Mouse (Mus musculus): ENCODE data around the gene Galnt10. TPM values are rescaled to one million over a fixed set of nuclear protein-coding genes. Genes with fewer than 3 reads are reported as not detected.
A peak's percentile ranks its signal among the peaks of the same experiment; 100 is the strongest.

Gene Galnt10
- polyA plus RNA-seq, 1 experiment = 27.2 TPM

GRCm38 (mm10) chr11:57677261-57677660, 32.0 kb downstream of the Galnt10 start:
- no peak for TF ChIP-seq TCF12 (IDR thresholded peaks at IDR 0.05; ENCODE audit: insufficient read depth, poor library complexity, severe bottlenecking)
- TF ChIP-seq SRF (IDR thresholded peaks at IDR 0.05; ENCODE audit: control insufficient read depth, insufficient read length, low read depth) = no peak
- no peak for TF ChIP-seq MYOG (IDR thresholded peaks at IDR 0.05; ENCODE audit: control insufficient read depth in 1 of 3, insufficient read depth in 1 of 3, insufficient read length in 2 of 3, low read depth in 2 of 3)
- TF ChIP-seq REST (IDR thresholded peaks at IDR 0.05; ENCODE audit: insufficient read depth, insufficient read length) = no peak
- TF ChIP-seq TCF3 (IDR thresholded peaks at IDR 0.05; ENCODE audit: insufficient read length, low read depth) = no peak
- TF ChIP-seq E2F4 (IDR thresholded peaks at IDR 0.05; ENCODE audit: insufficient read depth) = no peak
- TF ChIP-seq POLR2AphosphoS2 (IDR thresholded peaks at IDR 0.05; ENCODE audit: insufficient read length, low read depth) = no peak
- TF ChIP-seq MYOD1 (IDR thresholded peaks at IDR 0.05; ENCODE audit: control insufficient read depth in 1 of 3, insufficient read length in 2 of 3, low read depth in 2 of 3) = no peak
- TF ChIP-seq USF1 (IDR thresholded peaks at IDR 0.05; ENCODE audit: low read depth) = no peak
- TF ChIP-seq CEBPB (IDR thresholded peaks at IDR 0.05; ENCODE audit: insufficient read depth, poor library complexity, severe bottlenecking) = no peak
- no peak for TF ChIP-seq POLR2A (IDR thresholded peaks at IDR 0.05; ENCODE audit: insufficient read length, low read depth)
- TF ChIP-seq MAX (IDR thresholded peaks at IDR 0.05; ENCODE audit: low read depth) = no peak
- no peaks in the 10 kb centered on the region for H3K36me3 ChIP-seq (ENCODE audit: control insufficient read depth, insufficient read depth)
- H3K4me3 ChIP-seq = no peak overlapping the region
- no peaks in the 10 kb centered on the region for H3K79me2 ChIP-seq (ENCODE audit: control insufficient read depth, insufficient read depth)
- no peak overlapping the region for H3K4me2 ChIP-seq (ENCODE audit: low read depth)
- H3K27me3 ChIP-seq (ENCODE audit: control insufficient read depth, insufficient read depth, insufficient read length) = no peaks in the 10 kb centered on the region
- H3ac ChIP-seq (ENCODE audit: control insufficient read depth, insufficient read length) = no peak overlapping the region

GRCm38 (mm10) chr11:57682589-57682988, 37.3 kb downstream of the Galnt10 start:
- Histone ChIP-seq H3K79me2 (ENCODE audit: control insufficient read depth, insufficient read depth) (no peaks in the 10 kb centered on the region), H3ac (ENCODE audit: control insufficient read depth, insufficient read length) (no peak overlapping the region), H3K36me3 (ENCODE audit: control insufficient read depth, insufficient read depth) (no peaks in the 10 kb centered on the region), H3K4me2 (ENCODE audit: low read depth) (peak overlapping the region; percentile 82), H3K4me3 (no peak overlapping the region), H3K27me3 (ENCODE audit: control insufficient read depth, insufficient read depth, insufficient read length) (no peaks in the 10 kb centered on the region)
- no peak for TF ChIP-seq REST (IDR thresholded peaks at IDR 0.05; ENCODE audit: insufficient read depth, insufficient read length)
- no peak for TF ChIP-seq MYOD1 (IDR thresholded peaks at IDR 0.05; ENCODE audit: control insufficient read depth in 1 of 3, insufficient read length in 2 of 3, low read depth in 2 of 3)
- TF ChIP-seq POLR2AphosphoS2 (IDR thresholded peaks at IDR 0.05; ENCODE audit: insufficient read length, low read depth) = no peak
- TF ChIP-seq SRF (IDR thresholded peaks at IDR 0.05; ENCODE audit: control insufficient read depth, insufficient read length, low read depth) = no peak
- no peak for TF ChIP-seq TCF3 (IDR thresholded peaks at IDR 0.05; ENCODE audit: insufficient read length, low read depth)
- TF ChIP-seq TCF12 (IDR thresholded peaks at IDR 0.05; ENCODE audit: insufficient read depth, poor library complexity, severe bottlenecking) = no peak
- TF ChIP-seq POLR2A (IDR thresholded peaks at IDR 0.05; ENCODE audit: insufficient read length, low read depth) = no peak
- no peak for TF ChIP-seq USF1 (IDR thresholded peaks at IDR 0.05; ENCODE audit: low read depth)

- no peak overlapping the region for H3K4me3 ChIP-seq
These were observed 37.9 kb downstream of the Galnt10 start for GRCm38 (mm10) chr11:57683125-57683524.

DNA sequence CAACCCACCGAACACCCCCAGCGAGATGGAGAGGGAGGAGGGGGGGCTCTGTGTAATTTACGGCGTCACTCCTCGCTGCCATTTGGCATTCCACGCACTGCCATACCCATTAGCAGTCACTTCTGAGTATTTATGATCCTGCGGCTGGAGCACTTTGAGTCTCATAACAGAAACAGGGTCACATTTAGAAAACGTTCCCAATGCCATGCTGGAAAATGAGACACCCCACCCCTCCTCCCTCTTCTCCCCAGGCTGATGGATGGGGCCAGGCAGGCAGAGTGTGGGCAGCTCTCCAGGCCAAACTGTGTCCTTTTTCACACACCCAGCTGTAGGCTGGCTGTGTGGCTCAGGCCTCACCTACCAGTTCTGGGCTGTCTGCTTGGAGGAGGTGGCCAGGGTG, 38.7 kb downstream of the Galnt10 start:
- no peak overlapping the region for H3K4me3 ChIP-seq
- no peaks in the 10 kb centered on the region for H3K36me3 ChIP-seq (ENCODE audit: control insufficient read depth, insufficient read depth)
- peak overlapping the region; percentile 82 for H3K4me2 ChIP-seq (ENCODE audit: low read depth)
- H3K27me3 ChIP-seq (ENCODE audit: control insufficient read depth, insufficient read depth, insufficient read length) = no peaks in the 10 kb centered on the region
- peak in 1 of 3 experiments; percentile 44 for TF ChIP-seq MYOD1 (IDR thresholded peaks at IDR 0.05; ENCODE audit: control insufficient read depth in 1 of 3, insufficient read length in 2 of 3, low read depth in 2 of 3)
- TF ChIP-seq POLR2AphosphoS2 (IDR thresholded peaks at IDR 0.05; ENCODE audit: insufficient read length, low read depth) = no peak
- no peak for TF ChIP-seq USF1 (IDR thresholded peaks at IDR 0.05; ENCODE audit: low read depth)
- TF ChIP-seq MYOG (IDR thresholded peaks at IDR 0.05; ENCODE audit: control insufficient read depth in 1 of 3, insufficient read depth in 1 of 3, insufficient read length in 2 of 3, low read depth in 2 of 3) = peak in 1 of 3 experiments; percentile 7
- no peaks in the 10 kb centered on the region for H3K79me2 ChIP-seq (ENCODE audit: control insufficient read depth, insufficient read depth)
- no peak overlapping the region for H3ac ChIP-seq (ENCODE audit: control insufficient read depth, insufficient read length)

More at GRCm38 (mm10) chr11:57683125-57683524, 37.9 kb downstream of the Galnt10 start:
- no peaks in the 10 kb centered on the region for H3K79me2 ChIP-seq (ENCODE audit: control insufficient read depth, insufficient read depth)
- H3K4me2 ChIP-seq (ENCODE audit: low read depth) = peak overlapping the region; percentile 82
- no peak overlapping the region for H3ac ChIP-seq (ENCODE audit: control insufficient read depth, insufficient read length)
- H3K27me3 ChIP-seq (ENCODE audit: control insufficient read depth, insufficient read depth, insufficient read length) = no peaks in the 10 kb centered on the region
- H3K36me3 ChIP-seq (ENCODE audit: control insufficient read depth, insufficient read depth) = no peaks in the 10 kb centered on the region
- TF ChIP-seq SRF (IDR thresholded peaks at IDR 0.05; ENCODE audit: control insufficient read depth, insufficient read length, low read depth) = no peak
- TF ChIP-seq REST (IDR thresholded peaks at IDR 0.05; ENCODE audit: insufficient read depth, insufficient read length) = no peak
- no peak for TF ChIP-seq USF1 (IDR thresholded peaks at IDR 0.05; ENCODE audit: low read depth)
- TF ChIP-seq MYOG (IDR thresholded peaks at IDR 0.05; ENCODE audit: control insufficient read depth in 1 of 3, insufficient read depth in 1 of 3, insufficient read length in 2 of 3, low read depth in 2 of 3) = peak; percentile 28 to 92 (median 80)
- no peak for TF ChIP-seq POLR2AphosphoS2 (IDR thresholded peaks at IDR 0.05; ENCODE audit: insufficient read length, low read depth)
- TF ChIP-seq MYOD1 (IDR thresholded peaks at IDR 0.05; ENCODE audit: control insufficient read depth in 1 of 3, insufficient read length in 2 of 3, low read depth in 2 of 3) = peak in 2 of 3 experiments; percentile 88 to 90
- no peak for TF ChIP-seq CEBPB (IDR thresholded peaks at IDR 0.05; ENCODE audit: insufficient read depth, poor library complexity, severe bottlenecking)
- TF ChIP-seq E2F4 (IDR thresholded peaks at IDR 0.05; ENCODE audit: insufficient read depth) = no peak
- peak; percentile 48 for TF ChIP-seq TCF12 (IDR thresholded peaks at IDR 0.05; ENCODE audit: insufficient read depth, poor library complexity, severe bottlenecking)
- TF ChIP-seq TCF3 (IDR thresholded peaks at IDR 0.05; ENCODE audit: insufficient read length, low read depth) = peak; percentile 64
- no peak for TF ChIP-seq MAX (IDR thresholded peaks at IDR 0.05; ENCODE audit: low read depth)
- no peak for TF ChIP-seq POLR2A (IDR thresholded peaks at IDR 0.05; ENCODE audit: insufficient read length, low read depth)

DNA sequence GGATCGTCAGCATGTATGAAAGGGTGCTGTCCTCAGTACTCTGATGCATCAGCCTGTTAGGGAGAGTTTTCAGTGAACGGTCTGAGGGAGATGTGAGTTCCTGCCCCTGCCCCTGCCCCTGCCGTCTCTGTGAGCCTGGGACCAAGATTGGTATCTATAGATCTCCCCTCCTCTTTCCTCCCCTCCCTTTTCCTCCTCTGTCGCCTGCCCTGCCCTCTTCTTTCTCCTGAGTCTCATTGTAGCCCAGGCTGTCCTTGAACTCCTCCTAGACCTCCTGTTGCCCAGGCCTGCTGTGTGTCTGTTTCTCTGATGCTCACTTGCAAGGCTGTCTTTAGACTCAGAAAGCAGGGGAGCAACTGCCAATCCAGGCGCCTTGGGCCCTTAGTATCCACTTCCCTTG, 39.6 kb downstream of the Galnt10 start:
- H3K79me2 ChIP-seq (ENCODE audit: control insufficient read depth, insufficient read depth) = no peaks in the 10 kb centered on the region
- no peak overlapping the region for H3ac ChIP-seq (ENCODE audit: control insufficient read depth, insufficient read length)
- TF ChIP-seq TCF3 (IDR thresholded peaks at IDR 0.05; ENCODE audit: insufficient read length, low read depth) (no peak), TCF12 (IDR thresholded peaks at IDR 0.05; ENCODE audit: insufficient read depth, poor library complexity, severe bottlenecking) (no peak), REST (IDR thresholded peaks at IDR 0.05; ENCODE audit: insufficient read depth, insufficient read length) (no peak), E2F4 (IDR thresholded peaks at IDR 0.05; ENCODE audit: insufficient read depth) (no peak), CEBPB (IDR thresholded peaks at IDR 0.05; ENCODE audit: insufficient read depth, poor library complexity, severe bottlenecking) (no peak), MYOG (IDR thresholded peaks at IDR 0.05; ENCODE audit: control insufficient read depth in 1 of 3, insufficient read depth in 1 of 3, insufficient read length in 2 of 3, low read depth in 2 of 3) (no peak), USF1 (IDR thresholded peaks at IDR 0.05; ENCODE audit: low read depth) (no peak), SRF (IDR thresholded peaks at IDR 0.05; ENCODE audit: control insufficient read depth, insufficient read length, low read depth) (no peak), MYOD1 (IDR thresholded peaks at IDR 0.05; ENCODE audit: control insufficient read depth in 1 of 3, insufficient read length in 2 of 3, low read depth in 2 of 3) (no peak), MAX (IDR thresholded peaks at IDR 0.05; ENCODE audit: low read depth) (no peak), POLR2A (IDR thresholded peaks at IDR 0.05; ENCODE audit: insufficient read length, low read depth) (no peak), POLR2AphosphoS2 (IDR thresholded peaks at IDR 0.05; ENCODE audit: insufficient read length, low read depth) (no peak)
- no peaks in the 10 kb centered on the region for H3K36me3 ChIP-seq (ENCODE audit: control insufficient read depth, insufficient read depth)
- no peak overlapping the region for H3K4me2 ChIP-seq (ENCODE audit: low read depth)
- H3K4me3 ChIP-seq = no peak overlapping the region
- H3K27me3 ChIP-seq (ENCODE audit: control insufficient read depth, insufficient read depth, insufficient read length) = no peaks in the 10 kb centered on the region

Data from myocyte (in vitro differentiated cells).